Mouse (Mus musculus): ENCODE measurements around the gene Dhrs1.

Gene Dhrs1

GRCm38 (mm10) chr14:55721700-55722437 is 23.6 kb downstream of the Dhrs1 start, which contains the start of gene Rabggta:
Gene Rabggta, minus strand, starts transcription at chr14:55722263.
- DNase-seq (ENCODE audit: low spot score in 2 of 2) = peak; percentile 88 to 90

GRCm38 (mm10) chr14:55721076-55721475 is 24.4 kb downstream of the Dhrs1 start:
- DNase-seq (ENCODE audit: low spot score in 2 of 2) = no peak

- DNase-seq (ENCODE audit: low spot score in 2 of 2) = no peak
Observed at GRCm38 (mm10) chr14:55720666-55721065, 24.8 kb downstream of the Dhrs1 start.

GRCm38 (mm10) chr14:55719737-55720136 is 25.8 kb downstream of the Dhrs1 start:
- no peak for DNase-seq (ENCODE audit: low spot score in 2 of 2)

- DNase-seq (ENCODE audit: low spot score in 2 of 2) = no peak
Observed at GRCm38 (mm10) chr14:55716884-55717283, 28.6 kb downstream of the Dhrs1 start.

- DNase-seq (ENCODE audit: low spot score in 2 of 2) = no peak
Observed at GRCm38 (mm10) chr14:55716271-55716670, 29.2 kb downstream of the Dhrs1 start.

GRCm38 (mm10) chr14:55714893-55715292 is 30.6 kb downstream of the Dhrs1 start:
- DNase-seq (ENCODE audit: low spot score in 2 of 2) = no peak

GRCm38 (mm10) chr14:55713729-55714122 is 31.8 kb downstream of the Dhrs1 start, which contains the start of gene Tgm1:
Gene Tgm1, minus strand, starts transcription at chr14:55713926.
- no peak for DNase-seq (ENCODE audit: low spot score in 2 of 2)

- no peak for DNase-seq (ENCODE audit: low spot score in 2 of 2)
Observed at GRCm38 (mm10) chr14:55713007-55713728, 32.3 kb downstream of the Dhrs1 start.

- DNase-seq (ENCODE audit: low spot score in 2 of 2) = no peak
Observed at GRCm38 (mm10) chr14:55711786-55712185, 33.7 kb downstream of the Dhrs1 start.

GRCm38 (mm10) chr14:55709509-55709908 is 36.0 kb downstream of the Dhrs1 start:
- DNase-seq (ENCODE audit: low spot score in 2 of 2) = no peak

- no peak for DNase-seq (ENCODE audit: low spot score in 2 of 2)
Observed at GRCm38 (mm10) chr14:55707397-55707796, 38.1 kb downstream of the Dhrs1 start.

- DNase-seq (ENCODE audit: low spot score in 2 of 2) = no peak
Observed at GRCm38 (mm10) chr14:55706051-55706600, 39.4 kb downstream of the Dhrs1 start.

- DNase-seq (ENCODE audit: low spot score in 2 of 2) = no peak
Observed at GRCm38 (mm10) chr14:55702761-55703160, 42.7 kb downstream of the Dhrs1 start.

- DNase-seq (ENCODE audit: low spot score in 2 of 2) = no peak
Observed at GRCm38 (mm10) chr14:55701131-55701530, 44.4 kb downstream of the Dhrs1 start.

GRCm38 (mm10) chr14:55697226-55697625 is 48.3 kb downstream of the Dhrs1 start:
- DNase-seq (ENCODE audit: low spot score in 2 of 2) = no peak

- no peak for DNase-seq (ENCODE audit: low spot score in 2 of 2)
Observed at GRCm38 (mm10) chr14:55689433-55689832, 56.1 kb downstream of the Dhrs1 start.

Data from frontal cortex, postnatal 10 days (tissue).